Mouse (Mus musculus) forebrain, embryonic 15.5 days (tissue): Measurements from ENCODE around the gene Ccno. TPM values are rescaled to one million over a fixed set of nuclear protein-coding genes. Genes with fewer than 3 reads are reported as not detected.
"Not testable (repeated sequence)": the region's sequence is repeated elsewhere in the genome, so short reads cannot be mapped to it uniquely, and the experiment has no call there.

Experiments
- ATAC-seq: fragments of 200-750 bp; cut with Nextera tagmentation; replicated peaks from 2 replicates; pipeline ENCODE4 v1.8.0; 2017; ENCODE audit warnings: mild to moderate bottlenecking, moderate TSS enrichment, moderate library complexity
- H3K27ac ChIP-seq: fragments of 300-500 bp; sonication (generic); replicated peaks from 2 replicates; pipeline ENCODE4 v1.5.1; 2015; ENCODE audit warnings: mild to moderate bottlenecking, inconsistent platforms
- H3K27me3 ChIP-seq: fragments of 300-500 bp; sonication (generic); 2 replicates; pipeline ENCODE4 v1.6.1; 2015; ENCODE audit warnings: inconsistent platforms
- H3K36me3 ChIP-seq: fragments of 300-500 bp; sonication (generic); 2 replicates; pipeline ENCODE4 v1.6.1; 2015; ENCODE audit warnings: mild to moderate bottlenecking, inconsistent platforms
- H3K4me1 ChIP-seq: fragments of 300-500 bp; sonication (generic); 2 replicates; pipeline ENCODE4 v1.6.1; 2015; ENCODE audit warnings: inconsistent platforms
- H3K4me2 ChIP-seq: fragments of 300-500 bp; sonication (generic); replicated peaks from 2 replicates; pipeline ENCODE4 v1.6.1; 2015; ENCODE audit warnings: mild to moderate bottlenecking, inconsistent platforms
- H3K4me3 ChIP-seq: fragments of 300-500 bp; sonication (generic); 2 replicates; pipeline ENCODE4 v1.5.1; 2015; ENCODE audit warnings: mild to moderate bottlenecking, inconsistent platforms
- H3K9ac ChIP-seq: fragments of 300-500 bp; sonication (generic); replicated peaks from 2 replicates; pipeline ENCODE4 v1.6.1; 2015; ENCODE audit warnings: mild to moderate bottlenecking, inconsistent platforms
- H3K9me3 ChIP-seq: fragments of 300-500 bp; sonication (generic); 2 replicates; pipeline ENCODE4 v1.6.1; 2016; ENCODE audit warnings: inconsistent platforms
- WGBS: fragments of 180-500 bp; shearing (Covaris S2); methylation state at CpG from one replicate; pipeline ENCODE4 v1.1.7; 2015; ENCODE audit warnings: mixed read lengths; 5-methylcytosine and 5-hydroxymethylcytosine counted together
- polyA plus RNA-seq: library from polyadenylated mRNA; unstranded; fragments of >200 nt; fragmentation: Nextera tagmentation; extraction: Ambion mirVana; gene quantifications from 2 replicates; pipeline ENCODE4 v1.2.1, GENCODE M21; 2015

Ccno gene
- polyA plus RNA-seq, 1 experiment from 2014 or later, result 2.3 TPM

GRCm38 (mm10) chr13:113013174-113013953, 25.8 kb downstream of the Ccno start:
- H3K9me3 ChIP-seq, H3K27me3 ChIP-seq, H3K4me1 ChIP-seq, H3K9ac ChIP-seq, H3K36me3 ChIP-seq: not testable (repeated sequence)
- Histone ChIP-seq H3K27ac (peak overlapping the region; percentile 74), H3K4me2 (peak overlapping the region; percentile 30), H3K4me3 (peak overlapping the region; percentile 5; the same call in 1 of the 2 replicates)
- peak; percentile 94 for ATAC-seq
- 51% methylated on average over 20 of the region's 20 CpGs for WGBS

GRCm38 (mm10) chr13:113021521-113021920, 33.9 kb downstream of the Ccno start:
- no peaks in the 10 kb centered on the region for H3K4me1 ChIP-seq
- no peak overlapping the region for H3K27ac ChIP-seq
- H3K9ac ChIP-seq, result no peak overlapping the region
- H3K36me3 ChIP-seq, result no peaks in the 10 kb centered on the region
- WGBS, result 83% methylated on average over 2 of the region's 2 CpGs
- H3K27me3 ChIP-seq, result no peaks in the 10 kb centered on the region
- H3K4me2 ChIP-seq, result no peak overlapping the region
- no peak overlapping the region for H3K4me3 ChIP-seq
- ATAC-seq, result no peak
- H3K9me3 ChIP-seq, result no peaks in the 10 kb centered on the region

- no peak overlapping the region for H3K9ac ChIP-seq
- no peaks in the 10 kb centered on the region for H3K27me3 ChIP-seq
- no peaks in the 10 kb centered on the region for H3K36me3 ChIP-seq
- no peaks in the 10 kb centered on the region for H3K4me1 ChIP-seq
- no peak overlapping the region for H3K4me3 ChIP-seq
- WGBS, result 81% methylated on average over 8 of the region's 8 CpGs
- H3K9me3 ChIP-seq, result no peaks in the 10 kb centered on the region
- no peak overlapping the region for H3K4me2 ChIP-seq
- ATAC-seq, result no peak
- H3K27ac ChIP-seq, result no peak overlapping the region
Measured at GRCm38 (mm10) chr13:113022467-113022866, 34.9 kb downstream of the Ccno start.

GRCm38 (mm10) chr13:113023274-113024143, 35.9 kb downstream of the Ccno start:
- Histone ChIP-seq H3K27ac (no peak overlapping the region), H3K4me3 (no peak overlapping the region), H3K9ac (no peak overlapping the region), H3K36me3 (no peaks in the 10 kb centered on the region), H3K4me2 (no peak overlapping the region), H3K4me1 (no peaks in the 10 kb centered on the region), H3K27me3 (no peaks in the 10 kb centered on the region), H3K9me3 (no peaks in the 10 kb centered on the region)
- WGBS, result 90% methylated on average over 17 of the region's 17 CpGs
- ATAC-seq, result no peak

- H3K4me3 ChIP-seq, result peak overlapping the region; percentile 67
- peak overlapping the region; percentile 87 for H3K4me2 ChIP-seq
- H3K36me3 ChIP-seq, result no peaks in the 10 kb centered on the region
- WGBS, result under 1% methylated on average over 7 of the region's 7 CpGs
- no peaks in the 10 kb centered on the region for H3K9me3 ChIP-seq
- H3K27me3 ChIP-seq, result peaks cover 20% of the 10 kb centered on the region
- ATAC-seq, result peak; percentile 9; the same call in 1 of the 2 replicates
- H3K27ac ChIP-seq, result peak overlapping the region; percentile 87; the same call in 1 of the 2 replicates
- H3K4me1 ChIP-seq, result peaks cover 32% of the 10 kb centered on the region
- H3K9ac ChIP-seq, result peak overlapping the region; percentile 73
Measured at GRCm38 (mm10) chr13:113031351-113031750, 43.7 kb downstream of the Ccno start.

GRCm38 (mm10) chr13:113031792-113032571, 44.4 kb downstream of the Ccno start:
- Histone ChIP-seq H3K9ac (peak overlapping the region; percentile 73), H3K4me2 (peak overlapping the region; percentile 87), H3K4me1 (peaks cover 32% of the 10 kb centered on the region), H3K9me3 (no peaks in the 10 kb centered on the region), H3K4me3 (peak overlapping the region; percentile 67), H3K27me3 (peaks cover 20% of the 10 kb centered on the region), H3K36me3 (no peaks in the 10 kb centered on the region), H3K27ac (peak overlapping the region; percentile 87)
- under 1% methylated on average over 40 of the region's 40 CpGs for WGBS
- ATAC-seq, result peak; percentile 62

GRCm38 (mm10) chr13:113032831-113033230, 45.2 kb downstream of the Ccno start:
- Histone ChIP-seq H3K9ac (no peak overlapping the region), H3K4me3 (no peak overlapping the region), H3K27ac (no peak overlapping the region), H3K4me2 (peak overlapping the region; percentile 87; the same call in 1 of the 2 replicates), H3K27me3 (peaks cover 20% of the 10 kb centered on the region), H3K9me3 (no peaks in the 10 kb centered on the region), H3K36me3 (no peaks in the 10 kb centered on the region), H3K4me1 (peaks cover 32% of the 10 kb centered on the region)
- no peak for ATAC-seq

GRCm38 (mm10) chr13:113034271-113034886, 46.8 kb downstream of the Ccno start:
- peak; percentile 55 for ATAC-seq
- peaks cover 32% of the 10 kb centered on the region for H3K4me1 ChIP-seq
- 1% methylated on average over 11 of the region's 11 CpGs for WGBS
- H3K4me3 ChIP-seq, result peak overlapping the region; percentile 52
- no peaks in the 10 kb centered on the region for H3K9me3 ChIP-seq
- H3K9ac ChIP-seq, result peak overlapping the region; percentile 50; the same call in 1 of the 2 replicates
- peak overlapping the region; percentile 93 for H3K4me2 ChIP-seq
- peaks cover 20% of the 10 kb centered on the region for H3K27me3 ChIP-seq
- H3K27ac ChIP-seq, result peak overlapping the region; percentile 6; the same call in 1 of the 2 replicates
- no peaks in the 10 kb centered on the region for H3K36me3 ChIP-seq

- under 1% methylated on average over 46 of the region's 46 CpGs for WGBS
- H3K27ac ChIP-seq, result peak within 1 kb of the TSS; percentile 6; the same call in 1 of the 2 replicates
- H3K9me3 ChIP-seq, result no peaks in the 10 kb centered on the region
- peak within 1 kb of the TSS; percentile 50 for H3K9ac ChIP-seq
- peak; percentile 34 for ATAC-seq
- H3K36me3 ChIP-seq, result no peaks in the 10 kb centered on the region
- peaks cover 20% of the 10 kb centered on the region for H3K27me3 ChIP-seq
- H3K4me1 ChIP-seq, result peaks cover 32% of the 10 kb centered on the region
- H3K4me3 ChIP-seq, result peak within 1 kb of the TSS; percentile 52
- H3K4me2 ChIP-seq, result peak within 1 kb of the TSS; percentile 93
Measured at GRCm38 (mm10) chr13:113034950-113035421, 47.4 kb downstream of the Ccno start, which contains the start of gene Cdc20b. Cdc20b (plus strand) TSS chr13:113035111.

- Histone ChIP-seq H3K9ac (no peak overlapping the region), H3K4me2 (peak overlapping the region; percentile 93), H3K9me3 (no peaks in the 10 kb centered on the region), H3K27ac (no peak overlapping the region), H3K4me1 (peaks cover 32% of the 10 kb centered on the region), H3K4me3 (peak overlapping the region; percentile 52), H3K36me3 (no peaks in the 10 kb centered on the region), H3K27me3 (peaks cover 20% of the 10 kb centered on the region)
- ATAC-seq, result peak; percentile 84
- WGBS, result 1% methylated on average over 4 of the region's 4 CpGs
Measured at GRCm38 (mm10) chr13:113035852-113036251, 48.2 kb downstream of the Ccno start.
